Mouse (Mus musculus) T-helper 2 cell (primary cell): ENCODE data around the gene Melk.

Source experiments
- in situ Hi-C: fragments of 300-600 bp; cut with MboI, MseI; formaldehyde crosslinking; loops from one replicate; pipeline ENCODE4 v1.15.1; 2025; ENCODE audit warnings: high pct_unique_total_duplicates

Gene Melk

GRCm38 (mm10) chr4:44300781-44301750 lies at the start of gene Melk:
Melk (plus strand) TSS chr4:44300876.
- in situ Hi-C loops = no loop called here

GRCm38 (mm10) chr4:44251521-44251920 lies 49.2 kb upstream of the Melk start:
- in situ Hi-C loops = no loop called here

GRCm38 (mm10) chr4:44251966-44252916 lies 48.4 kb upstream of the Melk start:
- in situ Hi-C loops = no loop called here

GRCm38 (mm10) chr4:44253191-44253590 lies 47.5 kb upstream of the Melk start:
- in situ Hi-C loops = no loop called here

GRCm38 (mm10) chr4:44254579-44254978 lies 46.1 kb upstream of the Melk start:
- in situ Hi-C loops = no loop called here

GRCm38 (mm10) chr4:44259126-44259525 lies 41.5 kb upstream of the Melk start:
- in situ Hi-C loops = no loop called here

GRCm38 (mm10) chr4:44260244-44260643 lies 40.4 kb upstream of the Melk start:
- in situ Hi-C loops = no loop called here

GRCm38 (mm10) chr4:44265500-44265899 lies 35.2 kb upstream of the Melk start:
- in situ Hi-C loops = no loop called here

GRCm38 (mm10) chr4:44267437-44267836 lies 33.2 kb upstream of the Melk start:
- in situ Hi-C loops = no loop called here

- in situ Hi-C loops = no loop called here
These were observed 31.3 kb upstream of the Melk start for GRCm38 (mm10) chr4:44269376-44269817.

- in situ Hi-C loops = no loop called here
These were observed 29.5 kb upstream of the Melk start for GRCm38 (mm10) chr4:44271134-44271533.

- in situ Hi-C loops = no loop called here
These were observed 18.9 kb upstream of the Melk start for GRCm38 (mm10) chr4:44281597-44282265.

GRCm38 (mm10) chr4:44292534-44292933 lies 8.1 kb upstream of the Melk start:
- in situ Hi-C loops = loop anchor here (10.0 kb wide), 1 partner anchor 118 kb away; no protein-coding TSS in a partner anchor

- in situ Hi-C loops = loop anchor here (10.0 kb wide), 1 partner anchor 121 kb away; no protein-coding TSS in a partner anchor
These were observed 4.8 kb upstream of the Melk start for GRCm38 (mm10) chr4:44295837-44296236.

- in situ Hi-C loops = no loop called here
These were observed 5.9 kb downstream of the Melk start for GRCm38 (mm10) chr4:44306585-44306984.

GRCm38 (mm10) chr4:44310429-44310828 lies 9.8 kb downstream of the Melk start:
- in situ Hi-C loops = no loop called here

- in situ Hi-C loops = no loop called here
These were observed 10.2 kb downstream of the Melk start for GRCm38 (mm10) chr4:44310911-44311310.

GRCm38 (mm10) chr4:44316270-44316809 lies 15.7 kb downstream of the Melk start:
- in situ Hi-C loops = no loop called here

GRCm38 (mm10) chr4:44320448-44320847 lies 19.8 kb downstream of the Melk start:
- in situ Hi-C loops = no loop called here

GRCm38 (mm10) chr4:44322124-44322523 lies 21.4 kb downstream of the Melk start:
- in situ Hi-C loops = no loop called here

GRCm38 (mm10) chr4:44325453-44325852 lies 24.8 kb downstream of the Melk start:
- in situ Hi-C loops = no loop called here
